Mouse (Mus musculus) right cerebral cortex, postnatal 25 days (tissue): ENCODE data around the gene Zfp825.
A peak's percentile ranks its signal among the peaks of the same experiment; 100 is the strongest.
"Not testable (repeated sequence)": the region's sequence is repeated elsewhere in the genome, so short reads cannot be mapped to it uniquely, and the experiment has no call there.

ENCODE experiments used
- DNase-seq: peaks from one replicate; pipeline ENCODE4 v3.0.0; 2022

Gene Zfp825

GRCm38 (mm10) chr13:74493911-74494679 lies at the start of gene Zfp825:
Gene Zfp825 (minus strand): TSS chr13:74493992.
- DNase-seq = peak; percentile 70

- DNase-seq = not testable (repeated sequence)
Measured at GRCm38 (mm10) chr13:74535418-74535817, 41.6 kb upstream of the Zfp825 start.

- DNase-seq = not testable (repeated sequence)
Measured at GRCm38 (mm10) chr13:74534864-74535263, 41.1 kb upstream of the Zfp825 start.

- no peak for DNase-seq
Measured at GRCm38 (mm10) chr13:74534096-74534495, 40.3 kb upstream of the Zfp825 start.

- DNase-seq = not testable (repeated sequence)
Measured at GRCm38 (mm10) chr13:74531251-74531650, 37.5 kb upstream of the Zfp825 start.

GRCm38 (mm10) chr13:74529372-74529715 lies 35.6 kb upstream of the Zfp825 start:
- not testable (repeated sequence) for DNase-seq

- not testable (repeated sequence) for DNase-seq
Measured at GRCm38 (mm10) chr13:74528519-74529371, 35.0 kb upstream of the Zfp825 start.

GRCm38 (mm10) chr13:74522481-74523237 lies 28.9 kb upstream of the Zfp825 start:
- peak; percentile 61 for DNase-seq

- DNase-seq = not testable (repeated sequence)
Measured at GRCm38 (mm10) chr13:74522141-74522480, 28.3 kb upstream of the Zfp825 start.

- DNase-seq = not testable (repeated sequence)
Measured at GRCm38 (mm10) chr13:74507981-74508380, 14.2 kb upstream of the Zfp825 start.

GRCm38 (mm10) chr13:74502851-74503250 lies 9.1 kb upstream of the Zfp825 start:
- not testable (repeated sequence) for DNase-seq

GRCm38 (mm10) chr13:74499696-74500095 lies 5.9 kb upstream of the Zfp825 start:
- not testable (repeated sequence) for DNase-seq

GRCm38 (mm10) chr13:74484326-74484725 lies 9.5 kb downstream of the Zfp825 start:
- DNase-seq = not testable (repeated sequence)

GRCm38 (mm10) chr13:74471468-74471867 lies 22.3 kb downstream of the Zfp825 start:
- not testable (repeated sequence) for DNase-seq

- peak; percentile 79 for DNase-seq
Measured at GRCm38 (mm10) chr13:74462699-74463385, 30.9 kb downstream of the Zfp825 start.

GRCm38 (mm10) chr13:74462318-74462698 lies 31.5 kb downstream of the Zfp825 start:
- DNase-seq = not testable (repeated sequence)

GRCm38 (mm10) chr13:74439895-74440294 lies 53.9 kb downstream of the Zfp825 start:
- DNase-seq = no peak
